ENCODE assay signal across 7 mouse cellular contexts in the genomic region with DNA sequence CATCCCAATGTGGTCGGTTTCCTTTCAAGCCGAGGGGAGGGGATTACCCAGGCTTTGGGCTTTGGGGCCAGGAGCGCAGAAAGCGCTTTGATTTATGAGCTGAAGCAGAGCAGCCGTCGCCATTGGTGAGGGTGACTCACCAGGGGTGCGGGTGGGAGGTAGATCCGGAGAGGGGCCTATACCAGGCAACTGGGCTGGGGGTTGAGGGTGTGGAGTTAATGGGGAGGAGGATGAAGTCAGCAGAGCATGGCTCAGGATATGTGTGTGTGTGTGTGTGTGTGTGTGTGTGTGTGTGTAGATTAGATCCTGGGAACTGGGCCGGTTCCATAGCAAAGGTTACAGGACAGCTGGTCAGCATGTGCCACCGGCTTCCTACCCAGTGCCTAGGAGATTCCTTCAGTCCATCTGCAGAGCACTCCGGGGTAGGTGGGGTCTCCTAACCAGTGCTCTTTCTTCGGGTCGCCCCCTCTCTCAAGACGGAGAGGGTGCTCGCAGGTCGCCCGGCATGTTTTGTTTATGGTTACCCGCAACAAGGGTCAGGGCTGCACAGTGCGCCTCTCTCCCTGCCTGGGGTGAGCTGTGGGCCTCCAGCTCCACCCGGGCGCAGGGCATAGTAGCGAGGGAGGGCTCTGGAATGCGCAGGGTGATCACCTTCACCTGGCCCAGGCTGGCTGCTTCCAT. TPM values are rescaled to one million over a fixed set of nuclear protein-coding genes. Genes with fewer than 3 reads are reported as not detected.
A peak's percentile ranks its signal among the peaks of the same experiment; 100 is the strongest.
DNase-seq lines count a peak whose midpoint lies in the region; ATAC-seq and TF ChIP-seq lines count a peak whose summit lies in the region.

No protein-coding gene starts in this region.

- H3ac ChIP-seq in C2C12 (ENCODE audit: control insufficient read depth, insufficient read length, low read depth): peak overlapping the region; percentile 69

- peak overlapping the region; percentile 84 for H3K9ac ChIP-seq in ES-Bruce4 (ENCODE audit: low read depth, poor library complexity, severe bottlenecking)
- peak overlapping the region; percentile 94 for H3K9ac ChIP-seq in embryonic facial prominence, embryonic 11.5 days (replicated peaks; ENCODE audit: low read length)
- peak overlapping the region; percentile 69 for H3K9ac ChIP-seq in hindbrain, embryonic 14.5 days
- H3K9ac ChIP-seq in liver, embryonic 11.5 days (ENCODE audit: low read depth, low read length): no peak overlapping the region

- TF ChIP-seq POLR2A in ES-Bruce4 (IDR thresholded peaks at IDR 0.05; ENCODE audit: insufficient read depth, low read length): no peak

- H3K9me3 ChIP-seq in ES-Bruce4 (replicated peaks; ENCODE audit: control insufficient read depth, insufficient read depth, low read length, poor library complexity, severe bottlenecking): no peaks in the 10 kb centered on the region
- no peaks in the 10 kb centered on the region for H3K9me3 ChIP-seq in embryonic facial prominence, embryonic 11.5 days (replicated peaks; ENCODE audit: control insufficient read depth, low read length)
- H3K9me3 ChIP-seq in hindbrain, embryonic 14.5 days (ENCODE audit: control insufficient read depth, low read length): no peaks in the 10 kb centered on the region
- H3K9me3 ChIP-seq in liver, embryonic 11.5 days (ENCODE audit: control insufficient read depth, low read length): no peaks in the 10 kb centered on the region

- peaks cover 42% of the 10 kb centered on the region for H3K36me3 ChIP-seq in C2C12 (ENCODE audit: control insufficient read depth, insufficient read depth)
- peaks cover 34% of the 10 kb centered on the region for H3K36me3 ChIP-seq in ES-Bruce4 (ENCODE audit: control insufficient read depth, insufficient read depth, low read length, poor library complexity, severe bottlenecking)
- H3K36me3 ChIP-seq in embryonic facial prominence, embryonic 11.5 days (replicated peaks; ENCODE audit: control insufficient read depth, insufficient read depth, low read depth, low read length): no peaks in the 10 kb centered on the region; the same call in 1 of the 2 replicates
- no peaks in the 10 kb centered on the region for H3K36me3 ChIP-seq in hindbrain, embryonic 14.5 days (replicated peaks; ENCODE audit: control insufficient read depth, insufficient read depth)
- H3K36me3 ChIP-seq in liver, embryonic 11.5 days (ENCODE audit: control insufficient read depth, insufficient read depth, low read length): no peaks in the 10 kb centered on the region

- TF ChIP-seq CTCF in C2C12 (IDR thresholded peaks at IDR 0.05; ENCODE audit: control insufficient read depth, insufficient read depth, insufficient read length) (no peak), ES-Bruce4 (IDR thresholded peaks at IDR 0.05; ENCODE audit: low read depth, low read length) (no peak)

- H3K79me3 ChIP-seq in C2C12 (ENCODE audit: low read depth): peaks cover 66% of the 10 kb centered on the region

- H3K79me2 ChIP-seq in C2C12 (ENCODE audit: control insufficient read depth, insufficient read depth): peaks cover 75% of the 10 kb centered on the region

- 2% methylated on average over 22 of the region's 23 CpGs for WGBS in embryonic facial prominence, embryonic 11.5 days
- WGBS in hindbrain, embryonic 14.5 days: 6% methylated on average over 23 of the region's 23 CpGs
- 12% methylated on average over 22 of the region's 23 CpGs for WGBS in liver, embryonic 11.5 days

- ATAC-seq in embryonic facial prominence, embryonic 11.5 days (replicated peaks; ENCODE audit: insufficient number of reproducible peaks, low FRiP score, low TSS enrichment, low read depth): peak; percentile 49
- no peak for ATAC-seq in hindbrain, embryonic 14.5 days (ENCODE audit: low FRiP score)
- 0 out of 2 replicates have a peak, but pooled peaks have one; percentile 24 for ATAC-seq in liver, embryonic 11.5 days (replicated peaks; ENCODE audit: low FRiP score)

- H3K4me3 ChIP-seq in C2C12 (ENCODE audit: insufficient read depth, poor library complexity, severe bottlenecking): peak overlapping the region; percentile 91
- peak overlapping the region; percentile 79 for H3K4me3 ChIP-seq in ES-Bruce4 (ENCODE audit: low read depth, low read length)
- peak overlapping the region; percentile 92 for H3K4me3 ChIP-seq in embryonic facial prominence, embryonic 11.5 days (ENCODE audit: low read depth, low read length)
- H3K4me3 ChIP-seq in hindbrain, embryonic 14.5 days (replicated peaks; ENCODE audit: low read length): peak overlapping the region; percentile 56
- peak overlapping the region; percentile 66 for H3K4me3 ChIP-seq in liver, embryonic 11.5 days (ENCODE audit: low read depth, low read length)

- H3K4me2 ChIP-seq in embryonic facial prominence, embryonic 11.5 days (ENCODE audit: low read depth, low read length): peak overlapping the region; percentile 91
- H3K4me2 ChIP-seq in hindbrain, embryonic 14.5 days (replicated peaks): peak overlapping the region; percentile 100
- peak overlapping the region; percentile 86 for H3K4me2 ChIP-seq in liver, embryonic 11.5 days

- no peak for TF ChIP-seq EP300 in ES-Bruce4 (IDR thresholded peaks at IDR 0.05; ENCODE audit: insufficient read depth, low read depth, low read length)

- DNase-seq in embryonic facial prominence, embryonic 11.5 days (ENCODE audit: low spot score): peak; percentile 59
- DNase-seq in hindbrain, embryonic 14.5 days (ENCODE audit: low spot score): no peak
- no peak for DNase-seq in liver, embryonic 11.5 days (ENCODE audit: low spot score)
- peak; percentile 30 for DNase-seq in retina, postnatal 1 day
- no peak for DNase-seq in right cerebral cortex, postnatal 4 days

- no peak overlapping the region for H3K27ac ChIP-seq in ES-Bruce4 (ENCODE audit: insufficient read depth, low read length)
- H3K27ac ChIP-seq in embryonic facial prominence, embryonic 11.5 days (replicated peaks; ENCODE audit: low read depth, low read length): no peak overlapping the region
- no peak overlapping the region for H3K27ac ChIP-seq in hindbrain, embryonic 14.5 days
- no peak overlapping the region for H3K27ac ChIP-seq in liver, embryonic 11.5 days (ENCODE audit: low read depth, low read length)

- no peaks in the 10 kb centered on the region for H3K27me3 ChIP-seq in C2C12 (ENCODE audit: control insufficient read depth, insufficient read depth, insufficient read length)
- no peaks in the 10 kb centered on the region for H3K27me3 ChIP-seq in ES-Bruce4 (ENCODE audit: control insufficient read depth, insufficient read depth, low read length, poor library complexity, severe bottlenecking)
- H3K27me3 ChIP-seq in embryonic facial prominence, embryonic 11.5 days (ENCODE audit: control insufficient read depth, insufficient read depth, low read length): no peaks in the 10 kb centered on the region
- peaks cover 32% of the 10 kb centered on the region for H3K27me3 ChIP-seq in hindbrain, embryonic 14.5 days (ENCODE audit: control insufficient read depth, insufficient read depth, low read length)
- H3K27me3 ChIP-seq in liver, embryonic 11.5 days (replicated peaks; ENCODE audit: control insufficient read depth, insufficient read depth, low read length): peaks cover 53% of the 10 kb centered on the region

- H3K4me1 ChIP-seq in ES-Bruce4 (ENCODE audit: control insufficient read depth, insufficient read depth, low read length): peaks cover 6% of the 10 kb centered on the region
- H3K4me1 ChIP-seq in embryonic facial prominence, embryonic 11.5 days (ENCODE audit: control insufficient read depth, insufficient read depth, low read length): 0 out of 2 replicates have a peak, but pooled peaks cover 2% of the 10 kb centered on the region
- peaks cover 11% of the 10 kb centered on the region for H3K4me1 ChIP-seq in hindbrain, embryonic 14.5 days (replicated peaks; ENCODE audit: control insufficient read depth, insufficient read depth, low read length)
- peaks cover 7% of the 10 kb centered on the region; the same call in 1 of the 2 replicates for H3K4me1 ChIP-seq in liver, embryonic 11.5 days (replicated peaks; ENCODE audit: control insufficient read depth, insufficient read depth, low read length)

TF ChIP-seq in C2C12, 6 proteins besides CTCF, POLR2A, EP300 and RAD21:
- TF ChIP-seq MAX (IDR thresholded peaks at IDR 0.05) (peak; percentile 67), MYOD1 (IDR thresholded peaks at IDR 0.05; ENCODE audit: control insufficient read depth, insufficient read length, low read depth) (peak; percentile 70), USF1 (IDR thresholded peaks at IDR 0.05; ENCODE audit: low read depth) (no peak)

RNA-seq across cellular contexts. Expression of a gene that starts 2.7 kb away (rescaled TPM):
- polyA plus RNA-seq in C2C12 (2012; fragmentation: generic; extraction: Trizol) (5.4 TPM), ES-Bruce4 (2011; ENCODE audit: insufficient read depth, insufficient read length, low read depth, missing spikeins) (46.0 and 47.0 TPM in 2 replicates)
- polyA plus RNA-seq in embryonic facial prominence, embryonic 11.5 days (2014; fragmentation: Nextera tagmentation; extraction: Ambion mirVana): 16.9 and 18.1 TPM in 2 replicates
- 0.46 and 0.50 TPM in 2 replicates for polyA plus RNA-seq in hindbrain, embryonic 14.5 days (2014; fragmentation: Nextera tagmentation; extraction: Ambion mirVana)
- 1.4 and 1.6 TPM in 2 replicates for polyA plus RNA-seq in liver, embryonic 11.5 days (2014; fragmentation: Nextera tagmentation; extraction: Ambion mirVana)

RNA-seq across cellular contexts. Expression of a gene that starts 12.9 kb away (rescaled TPM):
- polyA plus RNA-seq in C2C12 (2012; fragmentation: generic; extraction: Trizol) (30.9 TPM), ES-Bruce4 (2011; ENCODE audit: insufficient read depth, insufficient read length, low read depth, missing spikeins) (71.2 and 77.6 TPM in 2 replicates)
- 53.0 and 53.4 TPM in 2 replicates for polyA plus RNA-seq in embryonic facial prominence, embryonic 11.5 days (2014; fragmentation: Nextera tagmentation; extraction: Ambion mirVana)
- polyA plus RNA-seq in hindbrain, embryonic 14.5 days (2014; fragmentation: Nextera tagmentation; extraction: Ambion mirVana): 19.2 and 21.9 TPM in 2 replicates
- 30.5 and 31.4 TPM in 2 replicates for polyA plus RNA-seq in liver, embryonic 11.5 days (2014; fragmentation: Nextera tagmentation; extraction: Ambion mirVana)

RNA-seq across cellular contexts. Expression of a gene that starts 56.9 kb away (rescaled TPM):
- 72.4 TPM for polyA plus RNA-seq in C2C12 (2012; fragmentation: generic; extraction: Trizol)
- polyA plus RNA-seq in ES-Bruce4 (2011; ENCODE audit: insufficient read depth, insufficient read length, low read depth, missing spikeins): 2.9 and 3.5 TPM in 2 replicates
- 62.4 and 64.4 TPM in 2 replicates for polyA plus RNA-seq in embryonic facial prominence, embryonic 11.5 days (2014; fragmentation: Nextera tagmentation; extraction: Ambion mirVana)
- polyA plus RNA-seq in hindbrain, embryonic 14.5 days (2014; fragmentation: Nextera tagmentation; extraction: Ambion mirVana): 0.43 and 0.53 TPM in 2 replicates
- polyA plus RNA-seq in liver, embryonic 11.5 days (2014; fragmentation: Nextera tagmentation; extraction: Ambion mirVana): 2.0 and 2.2 TPM in 2 replicates

Comparison
In these comparisons a context has a peak if more than half of its experiments do, and no peak if none do; other contexts are left out.
1. DNase-seq: peak in embryonic facial prominence, embryonic 11.5 days (single experiment) and retina, postnatal 1 day (single experiment); none in hindbrain, embryonic 14.5 days (single experiment), liver, embryonic 11.5 days (single experiment) and right cerebral cortex, postnatal 4 days (single experiment).
2. RNA of a gene that starts 56.9 kb away (polyA plus RNA-seq): 72.4 TPM in C2C12 (single experiment) and 62.4 to 64.4 TPM in embryonic facial prominence, embryonic 11.5 days; 2.9 to 3.5 TPM in ES-Bruce4, 2.0 to 2.2 TPM in liver, embryonic 11.5 days and 0.43 to 0.53 TPM in hindbrain, embryonic 14.5 days; every median in the first group is over 10 times any median in the second.
3. Peak in every context shown above with its lines, with median percentiles within 50 percentile points of each other: H3K4me3 ChIP-seq and H3K4me2 ChIP-seq.